Mouse (Mus musculus): ENCODE data around the gene Fam178b. TPM values are rescaled to one million over a fixed set of nuclear protein-coding genes. Genes with fewer than 3 reads are reported as not detected.

Fam178b gene
- polyA plus RNA-seq, 1 experiment from 2014 or later, result not detected

DNA sequence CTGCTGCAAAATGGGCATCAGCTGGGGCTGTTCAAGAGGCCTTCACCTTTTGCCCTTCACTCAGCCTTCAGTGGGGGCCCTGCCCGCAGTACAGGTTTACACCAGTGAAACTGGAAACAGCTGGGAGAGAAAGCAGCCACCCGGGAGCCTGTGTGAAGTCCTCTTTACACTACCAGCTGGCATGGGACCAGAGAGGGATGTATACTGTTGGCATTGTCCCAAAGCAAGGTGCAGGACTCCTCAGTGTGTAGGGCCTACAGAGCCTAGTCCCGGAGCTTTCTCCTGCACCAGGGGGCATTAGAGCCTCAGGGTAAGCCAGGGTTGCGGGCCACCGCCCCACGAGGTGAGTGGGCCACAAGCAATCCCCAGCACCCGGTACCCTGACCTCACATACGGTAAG lies 152.5 kb downstream of the Fam178b start:
- ATAC-seq (ENCODE audit: low FRiP score), result no peak
- H3K9me3 ChIP-seq (ENCODE audit: control insufficient read depth, low read length), result no peaks in the 10 kb centered on the region
- no peak overlapping the region for H3K27ac ChIP-seq
- peaks cover 18% of the 10 kb centered on the region for H3K36me3 ChIP-seq (replicated peaks; ENCODE audit: control insufficient read depth, insufficient read depth)
- 75% methylated on average over 8 of the region's 8 CpGs for WGBS
- no peaks in the 10 kb centered on the region for H3K27me3 ChIP-seq (ENCODE audit: control insufficient read depth, insufficient read depth, low read length)
- H3K4me2 ChIP-seq (replicated peaks), result no peak overlapping the region
- H3K4me1 ChIP-seq (replicated peaks; ENCODE audit: control insufficient read depth, insufficient read depth, low read length), result no peaks in the 10 kb centered on the region; the same call in 1 of the 2 replicates
- no peak for DNase-seq (ENCODE audit: low spot score)
- H3K4me3 ChIP-seq (replicated peaks; ENCODE audit: low read length), result no peak overlapping the region
- H3K9ac ChIP-seq, result no peak overlapping the region

DNA sequence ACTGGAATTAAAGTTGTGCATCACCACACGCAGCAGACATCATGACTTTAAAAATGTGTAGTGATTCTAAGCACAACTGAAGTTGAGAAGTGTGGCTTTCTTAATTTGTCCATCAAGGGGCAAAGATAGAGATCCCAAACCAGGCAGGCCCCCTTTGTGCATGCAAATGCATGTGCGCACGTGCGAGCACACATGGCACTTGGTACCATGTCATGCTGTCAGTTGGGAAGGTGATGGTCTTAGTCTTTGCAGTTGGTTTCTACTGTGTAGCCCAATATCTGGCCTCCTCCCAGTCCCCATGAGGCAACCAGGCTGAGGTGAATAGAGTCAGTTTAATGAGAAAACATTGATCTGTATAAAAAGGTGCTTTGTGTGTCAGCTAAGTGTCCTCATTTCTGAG lies 153.1 kb downstream of the Fam178b start:
- no peak for DNase-seq (ENCODE audit: low spot score)
- H3K4me1 ChIP-seq (replicated peaks; ENCODE audit: control insufficient read depth, insufficient read depth, low read length), result no peaks in the 10 kb centered on the region; the same call in 1 of the 2 replicates

DNA sequence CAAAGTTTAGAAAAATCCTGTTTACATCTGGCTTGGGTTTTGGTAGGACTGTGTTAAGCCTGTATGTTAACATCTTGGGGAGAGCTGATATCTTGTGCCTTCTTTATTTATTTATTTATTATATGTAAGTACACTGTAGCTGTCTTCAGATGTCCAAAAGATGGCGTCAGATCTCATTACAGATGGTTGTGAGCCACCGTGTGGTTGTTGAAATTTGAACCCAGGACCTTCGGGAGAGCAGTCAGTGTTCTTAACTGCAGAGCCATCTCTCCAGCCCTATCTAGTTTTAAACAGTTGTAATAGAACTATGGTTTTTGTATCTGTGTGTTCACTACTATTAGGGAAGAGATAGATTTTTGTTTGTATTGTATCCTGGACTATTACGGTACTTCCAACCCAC lies 153.7 kb downstream of the Fam178b start:
- H3K36me3 ChIP-seq (replicated peaks; ENCODE audit: control insufficient read depth, insufficient read depth), result peaks cover 29% of the 10 kb centered on the region
- H3K4me2 ChIP-seq (replicated peaks), result no peak overlapping the region
- H3K27me3 ChIP-seq (ENCODE audit: control insufficient read depth, insufficient read depth, low read length), result no peaks in the 10 kb centered on the region
- no peak overlapping the region for H3K9ac ChIP-seq
- no peak for DNase-seq (ENCODE audit: low spot score)
- 98% methylated on average over 4 of the region's 4 CpGs for WGBS
- no peaks in the 10 kb centered on the region for H3K9me3 ChIP-seq (ENCODE audit: control insufficient read depth, low read length)
- no peak overlapping the region for H3K27ac ChIP-seq
- no peaks in the 10 kb centered on the region; the same call in 1 of the 2 replicates for H3K4me1 ChIP-seq (replicated peaks; ENCODE audit: control insufficient read depth, insufficient read depth, low read length)
- no peak overlapping the region for H3K4me3 ChIP-seq (replicated peaks; ENCODE audit: low read length)
- ATAC-seq (ENCODE audit: low FRiP score), result no peak

More for the DNA sequence above, 153.1 kb downstream of the Fam178b start:
- WGBS, result 98% methylated on average over 4 of the region's 4 CpGs
- Histone ChIP-seq H3K36me3 (replicated peaks; ENCODE audit: control insufficient read depth, insufficient read depth) (peaks cover 24% of the 10 kb centered on the region), H3K9me3 (ENCODE audit: control insufficient read depth, low read length) (no peaks in the 10 kb centered on the region), H3K27me3 (ENCODE audit: control insufficient read depth, insufficient read depth, low read length) (no peaks in the 10 kb centered on the region), H3K4me3 (replicated peaks; ENCODE audit: low read length) (no peak overlapping the region), H3K27ac (no peak overlapping the region), H3K9ac (no peak overlapping the region), H3K4me2 (replicated peaks) (no peak overlapping the region)
- no peak for ATAC-seq (ENCODE audit: low FRiP score)

DNA sequence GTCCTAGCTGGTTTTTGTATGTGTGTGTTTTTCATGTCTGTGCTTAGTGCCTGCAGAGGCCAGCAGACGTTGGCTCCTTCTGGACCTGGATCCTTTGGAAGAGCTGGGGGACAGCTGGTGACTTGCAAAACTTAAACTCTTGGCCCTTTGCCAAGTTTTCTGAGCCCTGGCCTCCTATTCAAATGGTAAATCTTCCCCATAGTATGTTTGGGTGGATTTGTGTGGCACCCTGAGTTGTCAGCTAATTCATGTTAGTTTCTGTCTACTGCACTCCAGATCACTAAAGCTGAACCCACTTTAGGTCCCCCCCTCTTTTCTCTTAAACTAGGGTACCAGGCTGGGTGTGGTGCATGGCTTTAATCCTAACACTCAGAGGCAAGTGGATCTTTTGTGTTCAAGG lies 154.6 kb downstream of the Fam178b start:
- Histone ChIP-seq H3K4me2 (replicated peaks) (no peak overlapping the region), H3K4me3 (replicated peaks; ENCODE audit: low read length) (no peak overlapping the region), H3K36me3 (replicated peaks; ENCODE audit: control insufficient read depth, insufficient read depth) (peaks cover 39% of the 10 kb centered on the region), H3K27ac (peak overlapping the region; percentile 38; the same call in 1 of the 2 replicates), H3K4me1 (replicated peaks; ENCODE audit: control insufficient read depth, insufficient read depth, low read length) (no peaks in the 10 kb centered on the region; the same call in 1 of the 2 replicates), H3K9me3 (ENCODE audit: control insufficient read depth, low read length) (no peaks in the 10 kb centered on the region), H3K27me3 (ENCODE audit: control insufficient read depth, insufficient read depth, low read length) (no peaks in the 10 kb centered on the region), H3K9ac (no peak overlapping the region)
- DNase-seq (ENCODE audit: low spot score), result peak; percentile 57
- 17% methylated on average over 1 of the region's 1 CpGs for WGBS
- peak; percentile 42 for ATAC-seq (ENCODE audit: low FRiP score)

DNA sequence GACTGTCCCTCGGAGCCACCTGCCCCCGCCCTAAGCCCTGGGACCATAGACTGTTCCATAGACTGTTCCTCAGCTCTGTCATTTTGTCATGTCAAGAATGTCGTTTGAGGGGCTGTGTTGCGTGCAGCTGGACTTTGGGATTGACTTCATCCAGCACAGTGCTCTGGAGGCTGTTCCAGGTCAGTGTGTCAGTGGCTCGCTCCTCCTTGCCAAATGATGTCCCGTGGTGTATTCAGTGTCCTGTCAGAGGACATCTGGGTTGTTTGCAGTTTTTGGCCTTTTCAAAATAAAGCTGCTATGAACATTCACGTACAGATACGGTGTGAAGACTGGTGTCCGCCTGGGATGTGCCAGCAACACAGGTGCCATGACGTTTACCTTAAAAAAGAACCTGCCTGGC lies 156.1 kb downstream of the Fam178b start:
- ATAC-seq (ENCODE audit: low FRiP score) (no peak), DNase-seq (ENCODE audit: low spot score) (no peak)
- Histone ChIP-seq H3K27me3 (ENCODE audit: control insufficient read depth, insufficient read depth, low read length) (no peaks in the 10 kb centered on the region), H3K9ac (no peak overlapping the region), H3K9me3 (ENCODE audit: control insufficient read depth, low read length) (no peaks in the 10 kb centered on the region), H3K36me3 (replicated peaks; ENCODE audit: control insufficient read depth, insufficient read depth) (peaks cover 52% of the 10 kb centered on the region), H3K4me2 (replicated peaks) (no peak overlapping the region), H3K27ac (no peak overlapping the region), H3K4me1 (replicated peaks; ENCODE audit: control insufficient read depth, insufficient read depth, low read length) (no peaks in the 10 kb centered on the region; the same call in 1 of the 2 replicates), H3K4me3 (replicated peaks; ENCODE audit: low read length) (no peak overlapping the region)
- 89% methylated on average over 10 of the region's 10 CpGs for WGBS

DNA sequence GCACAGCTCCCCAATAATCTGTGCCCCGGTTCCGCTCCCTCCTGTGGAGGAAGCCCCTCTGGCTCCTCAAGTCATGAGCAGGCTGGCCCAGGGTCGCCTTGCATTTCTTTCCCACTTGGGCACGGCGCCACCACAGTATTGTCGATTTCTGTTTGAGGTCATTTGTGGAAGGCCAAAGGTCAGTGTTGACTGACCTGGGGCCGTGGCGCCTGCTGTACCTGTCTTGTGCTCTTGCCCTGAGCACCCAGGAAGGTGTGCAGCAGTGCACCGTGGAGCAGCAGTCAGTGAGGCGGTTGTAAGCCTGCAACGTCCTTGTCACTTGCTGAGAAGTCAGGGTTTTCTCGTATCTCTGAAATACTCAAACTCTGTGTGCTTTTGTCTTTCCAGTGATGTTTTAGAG lies 157.2 kb downstream of the Fam178b start:
- Histone ChIP-seq H3K4me3 (replicated peaks; ENCODE audit: low read length) (no peak overlapping the region), H3K9ac (no peak overlapping the region), H3K27ac (no peak overlapping the region), H3K9me3 (ENCODE audit: control insufficient read depth, low read length) (no peaks in the 10 kb centered on the region), H3K36me3 (replicated peaks; ENCODE audit: control insufficient read depth, insufficient read depth) (peaks cover 64% of the 10 kb centered on the region), H3K27me3 (ENCODE audit: control insufficient read depth, insufficient read depth, low read length) (no peaks in the 10 kb centered on the region), H3K4me2 (replicated peaks) (no peak overlapping the region), H3K4me1 (replicated peaks; ENCODE audit: control insufficient read depth, insufficient read depth, low read length) (no peaks in the 10 kb centered on the region; the same call in 1 of the 2 replicates)
- ATAC-seq (ENCODE audit: low FRiP score) (no peak), DNase-seq (ENCODE audit: low spot score) (no peak)
- WGBS, result 90% methylated on average over 12 of the region's 12 CpGs

DNA sequence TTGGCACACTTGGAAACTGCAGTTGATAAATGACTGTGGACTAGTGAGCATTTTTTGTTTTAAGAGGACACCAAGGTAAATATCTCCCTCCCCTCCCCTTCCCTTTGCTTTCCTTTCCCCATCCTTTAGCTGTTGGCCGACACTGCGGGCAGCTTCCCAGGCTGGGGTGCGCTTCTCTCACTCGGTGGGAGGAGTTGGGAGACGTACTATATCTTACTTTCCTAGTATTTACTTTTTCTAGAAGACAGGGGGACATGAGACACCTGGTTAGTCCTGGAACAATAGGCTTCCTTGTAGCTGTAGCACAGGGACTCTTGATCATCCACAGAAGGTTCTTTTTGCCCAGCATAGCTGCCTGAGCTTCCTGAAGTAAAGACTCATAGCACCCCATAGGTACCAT lies 158.9 kb downstream of the Fam178b start:
- Histone ChIP-seq H3K9me3 (ENCODE audit: control insufficient read depth, low read length) (no peaks in the 10 kb centered on the region), H3K4me1 (replicated peaks; ENCODE audit: control insufficient read depth, insufficient read depth, low read length) (no peaks in the 10 kb centered on the region; the same call in 1 of the 2 replicates), H3K4me3 (replicated peaks; ENCODE audit: low read length) (no peak overlapping the region), H3K36me3 (replicated peaks; ENCODE audit: control insufficient read depth, insufficient read depth) (peaks cover 79% of the 10 kb centered on the region), H3K9ac (no peak overlapping the region), H3K27me3 (ENCODE audit: control insufficient read depth, insufficient read depth, low read length) (no peaks in the 10 kb centered on the region), H3K4me2 (replicated peaks) (no peak overlapping the region), H3K27ac (no peak overlapping the region)
- ATAC-seq (ENCODE audit: low FRiP score) (no peak), DNase-seq (ENCODE audit: low spot score) (no peak)
- 92% methylated on average over 5 of the region's 5 CpGs for WGBS

DNA sequence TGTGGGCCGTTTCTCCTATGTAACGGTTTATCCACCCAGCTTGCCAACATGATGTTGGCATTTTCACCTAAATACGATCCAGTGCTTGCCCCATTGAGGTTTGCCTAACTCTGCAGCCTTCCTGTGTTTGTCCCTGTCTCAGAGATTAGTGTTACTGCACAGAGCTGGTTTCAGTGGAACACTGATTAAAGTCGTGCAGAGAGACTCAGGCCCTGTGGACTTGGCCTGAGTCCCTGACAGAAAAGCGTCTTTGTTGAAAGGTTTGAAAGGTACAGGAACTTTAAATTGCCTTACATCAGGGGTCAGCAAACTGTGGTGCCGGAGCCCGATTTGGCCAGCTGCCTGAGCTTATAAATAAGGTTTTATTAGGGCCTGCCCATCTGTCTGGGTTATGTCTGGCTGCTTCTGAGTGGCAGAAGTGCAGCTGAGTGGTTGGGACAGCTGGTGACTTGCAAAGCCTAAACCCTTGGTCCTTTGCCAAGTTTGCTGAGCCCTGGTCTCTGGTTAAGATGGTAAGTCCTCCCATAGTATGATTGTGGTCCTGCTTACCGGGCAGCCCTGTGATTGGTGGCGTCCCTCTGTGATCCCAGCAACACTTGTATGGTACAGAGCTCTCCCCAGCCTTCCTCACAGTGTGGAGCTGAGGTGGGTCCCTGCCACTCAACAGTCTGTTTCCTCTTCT lies 159.5 kb downstream of the Fam178b start:
- H3K4me1 ChIP-seq (replicated peaks; ENCODE audit: control insufficient read depth, insufficient read depth, low read length), result no peaks in the 10 kb centered on the region; the same call in 1 of the 2 replicates
- DNase-seq (ENCODE audit: low spot score) (peak; percentile 70), ATAC-seq (ENCODE audit: low FRiP score) (peak; percentile 13; the same call in 1 of the 2 replicates)
- no peak overlapping the region for H3K4me2 ChIP-seq (replicated peaks)
- H3K4me3 ChIP-seq (replicated peaks; ENCODE audit: low read length), result no peak overlapping the region
- no peak overlapping the region for H3K9ac ChIP-seq
- no peaks in the 10 kb centered on the region for H3K27me3 ChIP-seq (ENCODE audit: control insufficient read depth, insufficient read depth, low read length)
- H3K27ac ChIP-seq, result peak overlapping the region; percentile 43; the same call in 1 of the 2 replicates
- H3K9me3 ChIP-seq (ENCODE audit: control insufficient read depth, low read length), result no peaks in the 10 kb centered on the region
- WGBS, result 65% methylated on average over 9 of the region's 9 CpGs
- H3K36me3 ChIP-seq (replicated peaks; ENCODE audit: control insufficient read depth, insufficient read depth), result peaks cover 85% of the 10 kb centered on the region

DNA sequence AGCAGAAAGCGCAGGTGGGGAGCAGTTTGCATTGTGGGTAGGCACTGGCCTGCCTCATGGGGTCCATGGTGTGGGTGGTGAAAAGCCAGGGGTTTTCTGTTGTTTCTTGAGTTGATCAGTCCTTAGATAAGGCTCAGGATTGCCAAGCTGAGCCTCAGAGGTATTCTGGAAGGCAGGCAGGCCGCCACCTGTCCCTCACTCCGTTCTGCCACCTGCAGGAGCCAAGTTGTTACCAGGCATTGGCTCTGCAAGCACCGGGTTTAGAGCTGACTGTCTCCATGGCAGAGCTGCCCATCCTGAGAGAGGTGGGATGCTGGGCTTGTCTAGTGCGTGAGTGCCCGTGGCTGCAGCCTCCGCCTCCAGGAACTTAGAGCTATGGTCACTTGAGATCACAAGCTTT lies 160.8 kb downstream of the Fam178b start:
- H3K27ac ChIP-seq, result no peak overlapping the region

More for the DNA sequence above, 160.8 kb downstream of the Fam178b start:
- Histone ChIP-seq H3K9ac (no peak overlapping the region), H3K4me3 (replicated peaks; ENCODE audit: low read length) (no peak overlapping the region), H3K9me3 (ENCODE audit: control insufficient read depth, low read length) (no peaks in the 10 kb centered on the region), H3K4me2 (replicated peaks) (no peak overlapping the region), H3K4me1 (replicated peaks; ENCODE audit: control insufficient read depth, insufficient read depth, low read length) (no peaks in the 10 kb centered on the region; the same call in 1 of the 2 replicates), H3K27me3 (ENCODE audit: control insufficient read depth, insufficient read depth, low read length) (no peaks in the 10 kb centered on the region), H3K36me3 (replicated peaks; ENCODE audit: control insufficient read depth, insufficient read depth) (peaks cover 88% of the 10 kb centered on the region)
- ATAC-seq (ENCODE audit: low FRiP score) (no peak), DNase-seq (ENCODE audit: low spot score) (no peak)
- 94% methylated on average over 7 of the region's 7 CpGs for WGBS
